Mouse (Mus musculus): ENCODE measurements around the gene Gm5475.

Gene Gm5475

GRCm38 (mm10) chr15:100451245-100451644 is 29.3 kb downstream of the Gm5475 start:
- no peak for DNase-seq

DNA sequence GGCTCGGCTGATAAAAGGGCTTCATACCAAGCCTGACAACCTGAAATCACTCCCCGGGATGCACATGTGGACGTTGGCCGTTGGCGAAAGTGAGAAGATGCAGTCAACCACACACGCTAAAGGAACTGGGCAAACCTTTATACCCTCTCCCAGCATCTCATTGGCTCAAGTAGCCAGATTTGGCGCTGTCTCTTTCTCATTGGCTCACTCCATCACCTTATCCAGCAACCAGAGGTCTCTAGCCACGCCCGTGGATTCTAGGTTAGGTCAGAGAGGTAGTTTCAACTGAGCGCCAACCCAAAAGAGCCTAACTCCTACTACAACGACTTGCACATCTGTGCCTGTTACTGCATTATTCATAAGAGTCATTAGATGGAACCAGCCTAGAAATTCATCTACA is 30.5 kb downstream of the Gm5475 start:
- DNase-seq = no peak

GRCm38 (mm10) chr15:100456356-100456991 is 34.5 kb downstream of the Gm5475 start:
- DNase-seq = no peak

GRCm38 (mm10) chr15:100457340-100457739 is 35.4 kb downstream of the Gm5475 start:
- DNase-seq = peak; percentile 81

- DNase-seq = peak; percentile 65
Observed at GRCm38 (mm10) chr15:100458055-100458454, 36.1 kb downstream of the Gm5475 start.

- peak; percentile 60 for DNase-seq
Observed at GRCm38 (mm10) chr15:100460942-100461341, 39.0 kb downstream of the Gm5475 start.

DNA sequence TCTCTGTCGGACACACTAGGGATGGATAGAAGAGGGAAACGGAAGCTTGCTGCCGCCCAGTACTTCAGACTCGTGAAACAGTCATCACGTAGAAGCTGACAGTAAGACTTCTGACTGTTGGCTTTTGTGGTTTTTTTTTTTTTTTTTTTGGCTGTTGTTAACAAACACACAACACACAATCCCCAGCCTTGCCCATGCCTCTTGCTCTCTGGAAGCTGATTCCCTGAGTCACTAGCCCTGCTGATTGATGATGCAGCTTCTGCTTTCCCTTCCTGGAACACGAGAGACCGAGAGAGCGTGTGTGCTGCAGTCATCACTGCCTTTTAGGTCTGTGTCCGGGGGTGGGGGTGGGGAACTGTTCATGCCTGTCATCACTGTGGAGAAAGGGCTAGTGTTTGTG is 39.7 kb downstream of the Gm5475 start:
- no peak for DNase-seq

DNA sequence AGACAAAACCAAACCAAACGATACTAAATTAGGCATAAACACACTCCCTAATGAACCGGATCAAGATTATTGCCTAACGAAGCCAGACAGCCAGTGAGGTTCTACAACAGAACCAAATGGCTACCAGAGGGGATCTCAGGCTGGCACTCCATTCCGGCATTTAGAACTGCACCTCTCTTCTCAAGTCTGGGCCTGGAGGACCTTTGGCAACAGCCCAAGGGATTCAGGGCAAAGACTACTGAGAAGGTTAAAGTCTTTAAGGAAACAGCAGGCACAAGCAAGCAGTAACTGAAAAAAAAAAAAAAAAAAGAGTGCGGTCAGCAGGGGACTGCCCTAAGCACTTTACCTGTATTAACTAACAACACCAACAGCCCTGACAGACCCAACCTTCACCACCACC is 40.1 kb downstream of the Gm5475 start:
- DNase-seq = no peak

DNA sequence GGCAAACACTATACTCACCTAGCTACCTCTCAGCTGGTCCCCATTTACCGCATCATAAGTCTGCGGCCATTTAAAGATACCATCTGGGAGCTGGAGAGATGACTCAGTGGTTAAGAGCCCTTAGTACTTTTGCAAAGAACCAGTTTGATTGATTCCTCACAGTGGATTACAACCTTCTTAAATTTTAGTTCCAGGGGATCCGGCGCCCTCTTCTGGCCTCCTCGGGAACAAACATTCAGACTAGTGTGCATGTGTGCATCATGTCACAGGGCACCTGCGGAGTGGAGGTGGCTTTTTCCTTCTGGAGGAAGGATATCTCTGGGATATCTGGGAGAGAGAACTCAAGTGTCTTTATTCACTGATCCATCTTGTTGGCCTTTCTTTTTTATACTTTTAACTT is 41.8 kb downstream of the Gm5475 start:
- peak; percentile 78 for DNase-seq

DNA sequence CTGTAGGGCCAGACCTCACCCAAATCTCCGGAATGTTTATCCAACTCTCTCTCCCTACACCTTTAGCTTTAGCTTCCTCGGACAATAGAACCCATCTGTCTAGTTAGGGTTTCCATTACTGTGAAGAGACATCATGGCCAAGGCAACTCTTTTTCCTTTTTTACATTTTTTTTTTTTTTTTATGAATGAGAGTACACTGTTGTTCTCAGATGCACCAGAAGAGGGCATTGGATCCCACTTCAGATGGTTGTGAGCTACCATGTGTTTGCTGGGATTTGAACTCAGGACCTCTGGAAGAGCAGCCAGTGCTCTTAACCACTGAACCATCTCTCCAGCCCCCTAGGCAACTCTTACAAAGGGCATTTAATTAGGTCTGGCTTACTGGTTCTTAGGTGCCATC is 43.5 kb downstream of the Gm5475 start:
- DNase-seq = no peak

GRCm38 (mm10) chr15:100467738-100468137 is 45.8 kb downstream of the Gm5475 start:
- no peak for DNase-seq

- peak; percentile 92 for DNase-seq
Observed at GRCm38 (mm10) chr15:100468295-100469188, 46.6 kb downstream of the Gm5475 start, which contains the start of gene Letmd1. Gene Letmd1, plus strand, starts transcription at chr15:100469023.

- DNase-seq = no peak
Observed at GRCm38 (mm10) chr15:100469189-100469545, 47.2 kb downstream of the Gm5475 start.

DNA sequence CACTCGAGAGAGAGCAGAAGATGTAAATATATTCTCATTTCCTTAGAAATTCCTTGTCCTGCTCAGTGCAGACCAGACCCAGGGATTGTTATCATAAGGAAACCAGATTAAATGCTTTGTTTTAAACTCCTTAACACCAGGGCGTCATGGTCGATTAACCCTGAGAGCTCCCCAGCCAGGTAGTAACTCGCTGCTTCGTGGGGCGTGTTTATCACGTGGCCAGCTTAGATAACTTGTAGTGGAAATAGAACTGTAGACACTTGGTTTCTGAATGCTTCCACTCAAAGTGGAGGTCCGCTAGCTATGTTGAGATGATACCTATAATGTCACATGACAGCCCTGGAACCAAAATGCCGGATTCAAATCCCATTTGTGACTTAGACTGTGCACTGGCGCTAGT is 48.1 kb downstream of the Gm5475 start:
- no peak for DNase-seq

- DNase-seq = no peak
Observed at GRCm38 (mm10) chr15:100473926-100474503, 52.1 kb downstream of the Gm5475 start.
